Mouse (Mus musculus): ENCODE measurements around the gene Mast4.

DNA sequence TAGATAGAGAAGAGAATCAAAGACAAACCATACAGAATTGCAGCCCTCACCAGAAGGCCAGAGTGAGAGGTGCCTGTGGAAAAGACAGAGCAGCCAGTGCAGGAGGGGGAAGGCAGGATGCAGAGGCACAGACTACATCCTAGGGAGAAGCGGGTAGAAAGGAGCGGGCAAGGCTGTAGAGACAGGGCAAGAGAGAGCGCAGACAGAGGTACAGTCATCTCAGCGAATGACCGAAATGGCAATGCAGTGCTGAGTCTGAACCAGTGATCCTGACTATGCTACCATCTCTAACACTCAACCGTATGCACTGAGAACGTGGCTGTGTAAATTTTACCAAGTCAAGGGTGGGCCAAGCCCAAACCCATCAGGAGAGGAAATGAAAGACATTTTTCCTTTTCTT, 102.1 kb downstream of the Mast4 start:
- no peak for TF ChIP-seq CTCF (IDR thresholded peaks at IDR 0.05; ENCODE audit: borderline replicate concordance, insufficient read depth, low read length)
- no peak for TF ChIP-seq POLR2A (IDR thresholded peaks at IDR 0.05; ENCODE audit: low read depth, low read length)
